Mouse (Mus musculus): ENCODE data around the gene Ces1h.

DNA sequence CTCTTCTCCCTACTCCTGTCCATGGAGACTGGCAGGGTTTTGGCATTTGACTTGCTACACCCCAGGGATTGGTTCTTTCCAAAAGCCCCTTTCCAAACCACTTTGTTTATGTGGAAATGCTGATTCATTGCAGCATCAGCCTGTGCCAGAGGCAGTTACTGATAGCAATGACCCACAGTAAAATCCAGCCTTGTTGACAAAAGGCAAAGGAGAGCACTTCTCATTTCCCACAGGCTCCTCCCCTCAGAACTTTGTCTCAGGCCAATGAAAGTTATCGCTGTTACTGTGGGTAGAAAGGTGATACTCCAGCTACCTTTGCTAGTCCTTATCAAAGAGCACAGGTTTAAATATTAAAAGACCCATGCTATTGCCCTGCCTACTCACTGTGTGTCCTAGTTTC lies 46.8 kb downstream of the Ces1h start:
- TF ChIP-seq POLR2A (IDR thresholded peaks at IDR 0.05; ENCODE audit: borderline replicate concordance, control insufficient read depth, low read depth, low read length), result no peak
- no peak for TF ChIP-seq CTCF (IDR thresholded peaks at IDR 0.05; ENCODE audit: control insufficient read depth, insufficient read depth, low read length)

Data from bone marrow, adult 2 months (tissue).